Mouse (Mus musculus): ENCODE measurements at regions not wholly inside any gene's neighbourhood (a gene's known extent, or its start where the extent isn't known, plus 50 kb on each side); places are given as distances from the start of the nearest gene placed in this dataset.

GRCm38 (mm10) chr7:68482553-68482952 is 208.9 kb downstream of the Fam169b start:
- no peak for TF ChIP-seq CTCF (IDR thresholded peaks at IDR 0.05; ENCODE audit: borderline replicate concordance, insufficient read depth, low read depth, low read length)
- no peak for TF ChIP-seq POLR2A (IDR thresholded peaks at IDR 0.05; ENCODE audit: borderline replicate concordance, insufficient read depth, low read length)

Measured in cerebellum, adult 2 months (tissue).